Mouse (Mus musculus) forebrain, embryonic 14.5 days (tissue): ENCODE results near the gene Bcl10. TPM values are rescaled to one million over a fixed set of nuclear protein-coding genes. Genes with fewer than 3 reads are reported as not detected.

Source experiments
- ATAC-seq: fragments of 200-750 bp; cut with Nextera tagmentation; 2 replicates; pipeline ENCODE4 v1.8.0; 2017; ENCODE audit warnings: mild to moderate bottlenecking, moderate library complexity
- DNase-seq: peaks from one replicate; pipeline ENCODE4 v3.0.0-alpha.2; 2015; ENCODE audit warnings: low spot score
- H3K27ac ChIP-seq: fragments of 300-500 bp; sonication (generic); 2 replicates; pipeline ENCODE4 v1.5.1; 2014; ENCODE audit warnings: low read depth, mild to moderate bottlenecking, control low read depth, low read length, moderate library complexity
- H3K27me3 ChIP-seq: fragments of 300-500 bp; sonication (generic); replicated peaks from 2 replicates; pipeline ENCODE4 v1.6.1; 2014; ENCODE audit warnings: low read length, control low read depth, mixed read lengths; ENCODE audit not compliant: control insufficient read depth, insufficient read depth
- H3K36me3 ChIP-seq: fragments of 300-500 bp; sonication (generic); 2 replicates; pipeline ENCODE4 v1.6.1; 2014; ENCODE audit warnings: low read length, control low read depth; ENCODE audit not compliant: control insufficient read depth, insufficient read depth
- H3K4me1 ChIP-seq: fragments of 300-500 bp; sonication (generic); 2 replicates; pipeline ENCODE4 v1.6.1; 2014; ENCODE audit warnings: antibody characterized with exemption, low read length, control low read depth; ENCODE audit not compliant: control insufficient read depth, insufficient read depth
- H3K4me2 ChIP-seq: fragments of 300-500 bp; sonication (generic); 2 replicates; pipeline ENCODE4 v1.6.1; 2014; ENCODE audit warnings: mild to moderate bottlenecking, control low read depth, low read length
- H3K4me3 ChIP-seq: fragments of 300-500 bp; sonication (generic); 2 replicates; pipeline ENCODE4 v1.5.1; 2014; ENCODE audit warnings: low read depth, low read length, control low read depth
- H3K9ac ChIP-seq: fragments of 300-500 bp; sonication (generic); 2 replicates; pipeline ENCODE4 v1.6.1; 2014; ENCODE audit warnings: mild to moderate bottlenecking, low read length, control low read depth, moderate library complexity
- H3K9me3 ChIP-seq: fragments of 300-500 bp; sonication (generic); replicated peaks from 2 replicates; pipeline ENCODE4 v1.6.1; 2016; ENCODE audit warnings: low read length, control low read depth, mixed read lengths; ENCODE audit not compliant: control insufficient read depth
- WGBS: fragments of 180-500 bp; shearing (Covaris S2); extraction: QIAGEN DNeasy Blood & Tissue Kit; methylation state at CpG from one replicate; pipeline ENCODE4 v1.1.7; 2014; 5-methylcytosine and 5-hydroxymethylcytosine counted together
- polyA plus RNA-seq: library from polyadenylated mRNA; unstranded; fragments of >200 nt; fragmentation: Nextera tagmentation; extraction: Ambion mirVana; gene quantifications from 2 replicates; pipeline ENCODE4 v1.2.1, GENCODE M21; 2014

The Bcl10 gene
- polyA plus RNA-seq, 1 experiment from 2014 or later = 41.7 TPM

- 86% methylated on average over 12 of the region's 12 CpGs for WGBS
- Histone ChIP-seq H3K4me2 (peak overlapping the region; percentile 67), H3K4me1 (peaks cover 10% of the 10 kb centered on the region), H3K27me3 (no peaks in the 10 kb centered on the region), H3K36me3 (peaks cover 42% of the 10 kb centered on the region), H3K4me3 (peak overlapping the region; percentile 98; the same call in 1 of the 2 replicates), H3K9ac (peak overlapping the region; percentile 93; the same call in 1 of the 2 replicates), H3K9me3 (no peaks in the 10 kb centered on the region), H3K27ac (no peak overlapping the region)
- DNase-seq (no peak), ATAC-seq (no peak)
Observed at GRCm38 (mm10) chr3:145939402-145939801, 16.8 kb downstream of the Bcl10 start.

GRCm38 (mm10) chr3:145939971-145940370 lies 17.4 kb downstream of the Bcl10 start:
- no peak for DNase-seq
- H3K4me2 ChIP-seq = no peak overlapping the region
- WGBS = 83% methylated on average over 4 of the region's 4 CpGs

GRCm38 (mm10) chr3:145941971-145942370 lies 19.4 kb downstream of the Bcl10 start:
- H3K27me3 ChIP-seq = no peaks in the 10 kb centered on the region
- 16% methylated on average over 3 of the region's 3 CpGs for WGBS
- peaks cover 49% of the 10 kb centered on the region for H3K36me3 ChIP-seq
- DNase-seq = peak; percentile 71
- H3K27ac ChIP-seq = no peak overlapping the region
- no peak for ATAC-seq
- H3K9me3 ChIP-seq = no peaks in the 10 kb centered on the region
- H3K4me1 ChIP-seq = peaks cover 10% of the 10 kb centered on the region
- H3K4me3 ChIP-seq = no peak overlapping the region
- H3K4me2 ChIP-seq = no peak overlapping the region
- H3K9ac ChIP-seq = no peak overlapping the region

More at GRCm38 (mm10) chr3:145939971-145940370, 17.4 kb downstream of the Bcl10 start:
- Histone ChIP-seq H3K4me1 (peaks cover 10% of the 10 kb centered on the region), H3K36me3 (peaks cover 45% of the 10 kb centered on the region), H3K4me3 (no peak overlapping the region), H3K27ac (no peak overlapping the region), H3K27me3 (no peaks in the 10 kb centered on the region), H3K9me3 (no peaks in the 10 kb centered on the region), H3K9ac (no peak overlapping the region)
- no peak for ATAC-seq

GRCm38 (mm10) chr3:145944348-145944747 lies 21.7 kb downstream of the Bcl10 start:
- Histone ChIP-seq H3K27me3 (no peaks in the 10 kb centered on the region), H3K9ac (no peak overlapping the region), H3K9me3 (no peaks in the 10 kb centered on the region), H3K4me2 (no peak overlapping the region), H3K4me1 (peaks cover 3% of the 10 kb centered on the region), H3K36me3 (peaks cover 46% of the 10 kb centered on the region), H3K27ac (no peak overlapping the region), H3K4me3 (no peak overlapping the region)
- WGBS = 88% methylated on average over 7 of the region's 7 CpGs
- ATAC-seq (no peak), DNase-seq (no peak)

GRCm38 (mm10) chr3:145945904-145946303 lies 23.3 kb downstream of the Bcl10 start:
- ATAC-seq = no peak

GRCm38 (mm10) chr3:145946654-145947053 lies 24.1 kb downstream of the Bcl10 start:
- Histone ChIP-seq H3K9ac (no peak overlapping the region), H3K36me3 (peaks cover 26% of the 10 kb centered on the region), H3K4me2 (no peak overlapping the region), H3K4me1 (no peaks in the 10 kb centered on the region), H3K9me3 (no peaks in the 10 kb centered on the region), H3K4me3 (no peak overlapping the region), H3K27ac (no peak overlapping the region), H3K27me3 (no peaks in the 10 kb centered on the region)
- DNase-seq (no peak), ATAC-seq (no peak)
- 59% methylated on average over 2 of the region's 2 CpGs for WGBS

More at GRCm38 (mm10) chr3:145945904-145946303, 23.3 kb downstream of the Bcl10 start:
- Histone ChIP-seq H3K4me2 (no peak overlapping the region), H3K4me3 (no peak overlapping the region), H3K9ac (no peak overlapping the region), H3K27me3 (no peaks in the 10 kb centered on the region), H3K27ac (no peak overlapping the region), H3K9me3 (no peaks in the 10 kb centered on the region), H3K4me1 (no peaks in the 10 kb centered on the region), H3K36me3 (peaks cover 34% of the 10 kb centered on the region)
- 91% methylated on average over 3 of the region's 3 CpGs for WGBS
- no peak for DNase-seq

GRCm38 (mm10) chr3:145947539-145948204 lies 25.1 kb downstream of the Bcl10 start:
- peak; percentile 74 for DNase-seq
- Histone ChIP-seq H3K4me3 (no peak overlapping the region), H3K9ac (no peak overlapping the region), H3K27me3 (no peaks in the 10 kb centered on the region), H3K9me3 (no peaks in the 10 kb centered on the region), H3K4me2 (no peak overlapping the region), H3K4me1 (no peaks in the 10 kb centered on the region), H3K36me3 (peaks cover 24% of the 10 kb centered on the region), H3K27ac (no peak overlapping the region)
- 19% methylated on average over 6 of the region's 6 CpGs for WGBS
- peak; percentile 74 for ATAC-seq

GRCm38 (mm10) chr3:145950034-145950814 lies 27.6 kb downstream of the Bcl10 start:
- Histone ChIP-seq H3K4me2 (peak overlapping the region; percentile 35), H3K4me3 (no peak overlapping the region), H3K27me3 (no peaks in the 10 kb centered on the region), H3K9me3 (no peaks in the 10 kb centered on the region), H3K9ac (peak overlapping the region; percentile 22; the same call in 1 of the 2 replicates), H3K4me1 (no peaks in the 10 kb centered on the region), H3K36me3 (peaks cover 1% of the 10 kb centered on the region; the same call in 1 of the 2 replicates), H3K27ac (no peak overlapping the region)
- 10% methylated on average over 15 of the region's 15 CpGs for WGBS
- DNase-seq (peak; percentile 87), ATAC-seq (peak; percentile 74)

GRCm38 (mm10) chr3:145950815-145951130 lies 28.2 kb downstream of the Bcl10 start:
- H3K4me1 ChIP-seq = no peaks in the 10 kb centered on the region
- H3K36me3 ChIP-seq = no peaks in the 10 kb centered on the region
- H3K27ac ChIP-seq = no peak overlapping the region
- ATAC-seq (no peak), DNase-seq (no peak)
- H3K27me3 ChIP-seq = no peaks in the 10 kb centered on the region
- no peak overlapping the region; the same call in 1 of the 2 replicates for H3K4me2 ChIP-seq
- H3K9ac ChIP-seq = 0 out of 2 replicates have a peak overlapping the region, but pooled peaks have one; percentile 22
- H3K9me3 ChIP-seq = no peaks in the 10 kb centered on the region
- no peak overlapping the region for H3K4me3 ChIP-seq
- 44% methylated on average over 5 of the region's 5 CpGs for WGBS
